In genomic region chr10:37137531-37138310, GRCm38 (mm10) we compare ENCODE assay signal across 8 mouse cellular contexts. TPM values are rescaled to one million over a fixed set of nuclear protein-coding genes. Genes with fewer than 3 reads are reported as not detected.
A peak's percentile ranks its signal among the peaks of the same experiment; 100 is the strongest.
DNase-seq lines count a peak whose midpoint lies in the region; ATAC-seq lines count a peak whose summit lies in the region.

No protein-coding gene starts in this region.

- H3K27ac ChIP-seq in hindbrain, embryonic 16.5 days (ENCODE audit: low read depth, low read length) = peak overlapping the region; percentile 100

- H3K36me3 ChIP-seq in hindbrain, embryonic 16.5 days (ENCODE audit: control insufficient read depth, insufficient read depth, low read length) = no peaks in the 10 kb centered on the region; the same call in 1 of the 2 replicates

- H3K4me2 ChIP-seq in hindbrain, embryonic 16.5 days (ENCODE audit: low read length) = no peak overlapping the region; the same call in none of the 2 replicates

- under 1% methylated on average over 24 of the region's 24 CpGs for WGBS in hindbrain, embryonic 16.5 days

- peaks cover 8% of the 10 kb centered on the region for H3K4me1 ChIP-seq in hindbrain, embryonic 16.5 days (ENCODE audit: control insufficient read depth, insufficient read depth, low read depth, low read length)

- peak overlapping the region; percentile 100 for H3K9ac ChIP-seq in hindbrain, embryonic 16.5 days (ENCODE audit: low read depth, low read length)

- H3K27me3 ChIP-seq in hindbrain, embryonic 16.5 days (replicated peaks; ENCODE audit: control insufficient read depth, insufficient read depth, low read length) = no peaks in the 10 kb centered on the region

- H3K4me3 ChIP-seq in hindbrain, embryonic 16.5 days (ENCODE audit: low read length) = peak overlapping the region; percentile 93

- peak; percentile 68 for DNase-seq in R1 (ENCODE audit: low read depth, low spot score)
- peak; percentile 71 for DNase-seq in cerebellum, adult 9-11 months
- peak; percentile 44 to 49 for DNase-seq in frontal cortex, postnatal 25 days (ENCODE audit: low spot score in 2 of 2)
- peak; percentile 45 to 62 for DNase-seq in left cerebral cortex, adult 18-20 months (ENCODE audit: low spot score in 2 of 2)
- peak; percentile 66 for DNase-seq in lung, postnatal 36 days
- peak; percentile 80 to 84 for DNase-seq in right cerebral cortex, postnatal 10 days (ENCODE audit: low spot score in 2 of 2)
- DNase-seq in urinary bladder, postnatal 36 days (ENCODE audit: low spot score in 2 of 2) = peak; percentile 44 to 51

- ATAC-seq in hindbrain, embryonic 16.5 days = no peak

- H3K9me3 ChIP-seq in hindbrain, embryonic 16.5 days (ENCODE audit: control insufficient read depth, low read length) = no peaks in the 10 kb centered on the region

RNA-seq across cellular contexts. Expression of gene Marcks, which starts 1.0 kb away (rescaled TPM):
- 140 and 154 TPM in 2 replicates for polyA plus RNA-seq in hindbrain, embryonic 16.5 days (2015; fragmentation: Nextera tagmentation; extraction: Ambion mirVana)
- total RNA-seq in left cerebral cortex, adult 18-20 months (2021) = 100 to 1,000 TPM; 129 to 141 TPM
